Mouse (Mus musculus): ENCODE measurements around the gene Tnfsfm13. TPM values are rescaled to one million over a fixed set of nuclear protein-coding genes. Genes with fewer than 3 reads are reported as not detected.

Gene Tnfsfm13
- polyA plus RNA-seq, 1 experiment from 2014 or later: 7.2 TPM

GRCm38 (mm10) chr11:69666665-69667005 is 29.3 kb downstream of the Tnfsfm13 start:
- DNase-seq (ENCODE audit: low read depth, low spot score): no peak
- ChIA-PET CTCF (no interaction called here), POLR2A (no interaction called here)
- no peak for TF ChIP-seq CTCF (IDR thresholded peaks at IDR 0.05)
- in situ Hi-C loops (cut with MboI; ENCODE audit: low pct_unique_long_range_greater_than_20kb): no loop called here
- ATAC-seq: no peak
- no peaks in the 10 kb centered on the region for H3K27me3 ChIP-seq

- CTCF ChIA-PET: no interaction called here
- TF ChIP-seq CTCF (IDR thresholded peaks at IDR 0.05): no peak
- POLR2A ChIA-PET: interaction anchor here (0.6 kb wide), 2 partner anchors 30 to 264 kb away, joined by 3 to 5 read pairs; no protein-coding TSS in a partner anchor
- in situ Hi-C loops (cut with MboI; ENCODE audit: low pct_unique_long_range_greater_than_20kb): no loop called here
- no peaks in the 10 kb centered on the region for H3K27me3 ChIP-seq
- no peak for DNase-seq (ENCODE audit: low read depth, low spot score)
- ATAC-seq: peak; percentile 10
Measured at GRCm38 (mm10) chr11:69665961-69666664, 29.8 kb downstream of the Tnfsfm13 start, which contains the start of gene Cd68. Gene Cd68 (minus strand): TSS chr11:69666153.

GRCm38 (mm10) chr11:69665457-69665960 is 30.4 kb downstream of the Tnfsfm13 start:
- DNase-seq (ENCODE audit: low read depth, low spot score) (no peak), ATAC-seq (no peak)
- in situ Hi-C loops (cut with MboI; ENCODE audit: low pct_unique_long_range_greater_than_20kb): no loop called here
- CTCF ChIA-PET: no interaction called here
- POLR2A ChIA-PET: interaction anchor here (0.6 kb wide), 2 partner anchors 29 to 265 kb away, joined by 3 to 5 read pairs; no protein-coding TSS in a partner anchor
- H3K27me3 ChIP-seq: no peaks in the 10 kb centered on the region
- TF ChIP-seq CTCF (IDR thresholded peaks at IDR 0.05): no peak

- H3K27me3 ChIP-seq: no peaks in the 10 kb centered on the region
- DNase-seq (ENCODE audit: low read depth, low spot score) (no peak), ATAC-seq (no peak)
- TF ChIP-seq CTCF (IDR thresholded peaks at IDR 0.05): no peak
- in situ Hi-C loops (cut with MboI; ENCODE audit: low pct_unique_long_range_greater_than_20kb): no loop called here
- CTCF ChIA-PET: no interaction called here
- POLR2A ChIA-PET: no interaction called here
Measured at GRCm38 (mm10) chr11:69664841-69665240, 31.1 kb downstream of the Tnfsfm13 start.

- H3K27me3 ChIP-seq: no peaks in the 10 kb centered on the region
- TF ChIP-seq CTCF (IDR thresholded peaks at IDR 0.05): no peak
- DNase-seq (ENCODE audit: low read depth, low spot score) (no peak), ATAC-seq (no peak)
- in situ Hi-C loops (cut with MboI; ENCODE audit: low pct_unique_long_range_greater_than_20kb): no loop called here
- POLR2A ChIA-PET: no interaction called here
- CTCF ChIA-PET: no interaction called here
Measured at GRCm38 (mm10) chr11:69663795-69664194, 32.1 kb downstream of the Tnfsfm13 start.

GRCm38 (mm10) chr11:69662967-69663671 is 32.8 kb downstream of the Tnfsfm13 start:
- CTCF ChIA-PET: no interaction called here
- ATAC-seq: no peak
- no peak for DNase-seq (ENCODE audit: low read depth, low spot score)

GRCm38 (mm10) chr11:69662213-69662966 is 33.5 kb downstream of the Tnfsfm13 start, which contains the start of gene Mpdu1:
Gene Mpdu1 (minus strand): TSS chr11:69662642.
- ChIA-PET POLR2A (interaction anchor here (0.6 to 1.4 kb wide), 3 partner anchors 10 to 115 kb away, joined by 4 to 5 read pairs (median 4); partner anchors contain the start of gene Eif4a1), CTCF (no interaction called here)
- DNase-seq (ENCODE audit: low read depth, low spot score) (peak; percentile 83), ATAC-seq (peak; percentile 85)
- in situ Hi-C loops (cut with MboI; ENCODE audit: low pct_unique_long_range_greater_than_20kb): no loop called here
- no peaks in the 10 kb centered on the region for H3K27me3 ChIP-seq
- no peak for TF ChIP-seq CTCF (IDR thresholded peaks at IDR 0.05)

More at GRCm38 (mm10) chr11:69662967-69663671, 32.8 kb downstream of the Tnfsfm13 start:
- no peaks in the 10 kb centered on the region for H3K27me3 ChIP-seq
- no peak for TF ChIP-seq CTCF (IDR thresholded peaks at IDR 0.05)
- POLR2A ChIA-PET: interaction anchor here (0.6 to 1.4 kb wide), 3 partner anchors 9 to 116 kb away, joined by 4 to 5 read pairs (median 4); partner anchors contain the start of gene Eif4a1
- in situ Hi-C loops (cut with MboI; ENCODE audit: low pct_unique_long_range_greater_than_20kb): no loop called here

GRCm38 (mm10) chr11:69661221-69661881 is 34.5 kb downstream of the Tnfsfm13 start:
- DNase-seq (ENCODE audit: low read depth, low spot score) (no peak), ATAC-seq (no peak)
- ChIA-PET CTCF (interaction anchor here (1.2 kb wide), 1 partner anchor 28 kb away, joined by 3 read pairs; the partner anchor contains the start of gene Fxr2), POLR2A (interaction anchor here (1.0 to 1.4 kb wide), 2 partner anchors 20 to 114 kb away, joined by 4 to 8 read pairs; no protein-coding TSS in a partner anchor)
- TF ChIP-seq CTCF (IDR thresholded peaks at IDR 0.05): no peak
- H3K27me3 ChIP-seq: no peaks in the 10 kb centered on the region
- in situ Hi-C loops (cut with MboI; ENCODE audit: low pct_unique_long_range_greater_than_20kb): no loop called here

- POLR2A ChIA-PET: interaction anchor here (1.2 kb wide), 1 partner anchor 29 kb away, joined by 3 read pairs; no protein-coding TSS in a partner anchor
- no peak for ATAC-seq
Measured at GRCm38 (mm10) chr11:69657462-69657881, 38.4 kb downstream of the Tnfsfm13 start.

More at GRCm38 (mm10) chr11:69657462-69657881, 38.4 kb downstream of the Tnfsfm13 start:
- TF ChIP-seq CTCF (IDR thresholded peaks at IDR 0.05): no peak
- in situ Hi-C loops (cut with MboI; ENCODE audit: low pct_unique_long_range_greater_than_20kb): loop anchor here (5.0 kb wide), 1 partner anchor 90 kb away; no protein-coding TSS in a partner anchor
- no peak for DNase-seq (ENCODE audit: low read depth, low spot score)
- CTCF ChIA-PET: interaction anchor here (0.7 to 3.1 kb wide), 3 partner anchors 16 to 57 kb away, joined by 3 to 20 read pairs (median 3); partner anchors contain the start of gene Fxr2
- no peaks in the 10 kb centered on the region for H3K27me3 ChIP-seq
